Mouse (Mus musculus) monocyte, adult 2 months (primary cell): Measurements from ENCODE around the gene Selenom.
A peak's percentile ranks its signal among the peaks of the same experiment; 100 is the strongest.

Experiments
- DNase-seq, 2 experiments: peaks; one replicate each; pipeline ENCODE4 v3.0.0; 2022; ENCODE audit warnings: low spot score in 2 of 2, low read depth in 1 of 2

Gene Selenom

GRCm38 (mm10) chr11:3510321-3510720 lies 4.2 kb upstream of the Selenom start:
- peak in 1 of 2 experiments; percentile 30 for DNase-seq

GRCm38 (mm10) chr11:3513291-3513690 lies 1.2 kb upstream of the Selenom start:
- DNase-seq: no peak

- no peak for DNase-seq
These were observed 732 bp downstream of the Selenom start for GRCm38 (mm10) chr11:3515216-3515615.

- DNase-seq: no peak
These were observed 1.2 kb downstream of the Selenom start for GRCm38 (mm10) chr11:3515637-3516036.

GRCm38 (mm10) chr11:3516121-3516520 lies 1.6 kb downstream of the Selenom start:
- no peak for DNase-seq

- DNase-seq: no peak
These were observed 2.7 kb downstream of the Selenom start for GRCm38 (mm10) chr11:3516859-3517845.

GRCm38 (mm10) chr11:3517846-3518732 lies 3.6 kb downstream of the Selenom start:
- no peak for DNase-seq

- no peak for DNase-seq
These were observed 4.7 kb downstream of the Selenom start for GRCm38 (mm10) chr11:3519051-3519726.

GRCm38 (mm10) chr11:3519756-3520398 lies 5.4 kb downstream of the Selenom start:
- DNase-seq: no peak

GRCm38 (mm10) chr11:3520919-3521318 lies 6.4 kb downstream of the Selenom start:
- DNase-seq: no peak

GRCm38 (mm10) chr11:3521339-3522224 lies 7.1 kb downstream of the Selenom start:
- DNase-seq: no peak

- no peak for DNase-seq
These were observed 8.0 kb downstream of the Selenom start for GRCm38 (mm10) chr11:3522285-3523000.

- no peak for DNase-seq
These were observed 9.5 kb downstream of the Selenom start for GRCm38 (mm10) chr11:3523840-3524582.

GRCm38 (mm10) chr11:3525560-3525959 lies 11.1 kb downstream of the Selenom start:
- no peak for DNase-seq

- DNase-seq: no peak
These were observed 11.7 kb downstream of the Selenom start for GRCm38 (mm10) chr11:3526207-3526606.

GRCm38 (mm10) chr11:3526979-3527738 lies 12.7 kb downstream of the Selenom start:
- no peak for DNase-seq

GRCm38 (mm10) chr11:3527766-3528165 lies 13.3 kb downstream of the Selenom start:
- DNase-seq: no peak

- no peak for DNase-seq
These were observed 13.7 kb downstream of the Selenom start for GRCm38 (mm10) chr11:3528208-3528607.
